Mouse (Mus musculus) v-Abl transformed pro-B cells (cell line): ENCODE measurements at regions not wholly inside any gene's neighbourhood (a gene's known extent, or its start where the extent isn't known, plus 50 kb on each side); places are given as distances from the start of the nearest gene placed in this dataset.

Source experiments
- in situ Hi-C, 2 experiments: fragments of 400-800 bp; cut with MboI; formaldehyde crosslinking; loops; one replicate each; pipeline ENCODE4 v1.15.1; 2025; ENCODE audit not compliant: unreplicated experiment in 2 of 2

DNA sequence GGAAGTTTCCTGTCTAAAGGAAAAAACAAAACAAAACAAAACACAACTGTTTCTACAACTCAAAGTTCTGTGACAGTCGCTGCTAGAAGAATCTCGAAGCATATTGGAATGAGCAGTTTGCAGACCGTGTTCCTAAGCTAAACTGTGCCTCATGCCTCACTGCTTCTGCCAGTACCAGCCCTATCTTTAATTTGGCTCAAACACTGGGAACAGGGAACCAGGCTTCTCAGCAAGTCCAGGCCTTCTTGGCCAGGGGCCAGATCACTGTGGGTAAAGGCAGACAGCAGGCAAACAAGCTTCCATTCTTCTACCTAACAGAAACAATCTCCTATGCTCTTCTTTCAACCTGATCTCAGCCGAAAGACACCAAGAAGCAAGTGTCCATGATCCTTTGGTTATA, 56.5 kb downstream of the Tmsb4x start:
- in situ Hi-C loops, result no loop called here

DNA sequence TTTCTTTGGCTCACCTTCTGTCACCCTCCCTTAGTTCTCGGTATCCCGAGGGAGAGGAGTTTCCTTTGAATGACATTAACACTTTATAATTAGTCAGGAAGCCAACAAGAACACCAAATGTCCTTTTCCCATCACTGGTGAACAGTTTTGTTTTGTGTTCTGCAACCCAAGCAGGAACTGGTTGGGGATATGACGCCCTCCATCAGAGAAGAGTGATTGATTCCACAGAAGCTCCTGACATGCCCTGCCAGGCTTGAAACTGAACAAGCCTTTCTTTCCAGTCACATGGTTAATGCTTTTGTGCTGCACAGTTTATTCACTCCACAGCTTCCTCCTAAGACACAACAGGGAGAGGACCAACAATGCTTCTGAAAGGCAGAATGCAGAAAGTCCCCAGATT, 57.8 kb downstream of the Tmsb4x start:
- in situ Hi-C loops, result no loop called here

DNA sequence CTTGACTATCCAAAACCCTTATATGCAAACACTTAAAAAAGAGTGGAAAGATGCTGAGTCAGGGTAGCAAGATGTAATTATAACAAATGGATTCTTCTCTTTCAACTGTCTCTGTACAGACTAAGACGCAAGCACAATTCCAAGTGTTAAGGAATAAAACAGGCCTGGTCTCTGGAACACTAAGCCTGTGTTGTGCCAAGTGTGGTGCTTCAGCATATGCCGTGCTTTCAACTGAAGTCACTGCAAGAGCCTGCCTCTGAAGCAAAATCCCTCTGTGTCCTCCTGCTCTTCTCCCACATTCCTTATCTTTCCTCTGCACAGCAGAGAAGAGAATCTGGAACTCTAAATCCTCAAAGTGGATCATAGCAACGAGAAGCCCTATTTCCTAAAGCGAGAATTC, 59.7 kb downstream of the Tmsb4x start:
- in situ Hi-C loops, result no loop called here

DNA sequence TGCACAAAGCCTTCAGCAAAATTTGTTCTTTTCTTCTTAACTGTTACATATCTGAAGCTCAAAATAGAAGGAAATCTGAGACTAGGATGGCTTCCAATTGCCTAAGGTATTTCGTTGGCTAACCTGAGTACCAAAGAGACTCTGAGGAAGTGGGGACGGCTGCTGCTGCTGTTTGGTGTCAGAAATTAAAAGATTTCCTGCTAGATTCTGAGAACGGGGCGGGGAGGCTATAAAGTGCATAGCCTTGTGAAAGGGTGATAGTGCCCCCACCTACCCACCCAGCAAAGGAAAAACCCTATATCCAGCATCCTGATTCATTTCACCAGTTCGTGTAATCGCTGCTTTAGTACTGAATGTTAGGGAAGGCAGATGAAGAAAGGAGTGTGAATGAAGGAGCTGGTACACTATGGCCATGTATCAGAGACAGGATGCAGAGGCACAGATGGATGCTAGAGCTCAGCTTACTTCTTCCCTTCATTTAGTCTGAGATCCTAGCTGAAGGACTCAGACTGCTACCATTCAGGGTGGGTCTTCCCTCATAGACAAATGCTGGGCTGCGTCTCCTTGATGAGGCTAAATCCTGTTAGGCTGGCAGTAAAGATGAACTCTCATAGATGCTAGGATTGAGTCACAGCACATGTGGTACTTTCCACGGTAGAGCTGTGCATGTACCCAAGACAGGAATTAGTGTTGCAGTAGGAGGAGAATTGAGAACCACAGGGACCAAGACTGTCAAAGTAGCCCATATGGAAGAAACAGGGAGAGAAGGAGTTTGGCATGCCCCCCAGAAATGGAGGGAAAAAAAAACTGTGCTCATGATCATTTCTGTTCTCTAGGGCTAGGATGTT, 62.4 kb downstream of the Tmsb4x start:
- in situ Hi-C loops, result no loop called here

DNA sequence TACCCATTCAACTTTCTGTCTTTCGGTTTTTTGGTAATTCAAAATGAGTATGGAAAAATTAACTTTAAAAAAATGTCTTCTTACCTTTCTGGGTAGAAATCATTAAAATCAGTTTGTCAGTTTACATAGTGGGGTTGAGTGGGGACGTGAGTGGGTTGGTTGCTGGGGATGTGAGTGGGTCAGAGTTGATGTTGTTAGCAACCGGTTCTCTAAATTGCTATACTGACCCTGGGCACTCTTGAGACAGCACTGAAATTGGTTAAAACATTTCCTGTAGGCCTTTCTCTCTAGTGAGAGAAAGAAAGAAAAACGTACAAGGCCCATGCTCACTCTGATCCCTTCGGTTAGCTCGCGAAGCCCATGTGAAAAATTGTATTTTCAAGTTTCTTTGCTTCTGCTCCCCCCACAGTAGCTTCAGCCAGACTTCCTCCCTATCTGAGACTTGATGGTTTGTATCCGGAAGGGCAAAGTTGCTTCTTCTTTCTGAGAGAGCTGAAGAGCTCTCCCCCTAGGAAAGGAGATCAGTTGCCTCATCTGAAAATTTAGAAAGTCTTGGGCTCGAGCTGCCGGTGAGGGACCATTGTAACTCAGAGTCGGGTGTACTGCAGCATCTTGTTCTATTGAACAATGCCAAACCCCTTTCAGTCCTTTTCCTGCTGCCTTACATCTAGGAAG, 63.5 kb downstream of the Tmsb4x start:
- in situ Hi-C loops, result no loop called here

DNA sequence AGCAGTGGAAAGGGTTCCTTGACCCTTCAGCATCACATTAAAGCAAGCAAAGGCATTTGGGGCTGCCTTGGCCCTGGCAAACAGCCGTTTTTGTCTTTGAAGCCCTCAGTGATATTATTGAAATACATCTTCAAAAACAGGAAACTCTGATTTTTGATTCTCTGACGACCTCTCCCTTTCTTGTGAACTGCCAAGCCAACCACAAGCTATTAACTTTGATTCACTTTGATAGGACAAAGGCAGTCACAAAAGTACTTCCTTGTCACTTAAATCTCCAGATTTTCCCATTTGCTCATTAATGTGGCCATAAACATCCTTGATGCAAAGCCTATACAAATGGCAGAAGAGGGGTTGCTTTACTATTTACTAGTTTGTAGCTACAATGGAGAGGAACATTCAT, 70.0 kb downstream of the Tmsb4x start:
- in situ Hi-C loops, result no loop called here

DNA sequence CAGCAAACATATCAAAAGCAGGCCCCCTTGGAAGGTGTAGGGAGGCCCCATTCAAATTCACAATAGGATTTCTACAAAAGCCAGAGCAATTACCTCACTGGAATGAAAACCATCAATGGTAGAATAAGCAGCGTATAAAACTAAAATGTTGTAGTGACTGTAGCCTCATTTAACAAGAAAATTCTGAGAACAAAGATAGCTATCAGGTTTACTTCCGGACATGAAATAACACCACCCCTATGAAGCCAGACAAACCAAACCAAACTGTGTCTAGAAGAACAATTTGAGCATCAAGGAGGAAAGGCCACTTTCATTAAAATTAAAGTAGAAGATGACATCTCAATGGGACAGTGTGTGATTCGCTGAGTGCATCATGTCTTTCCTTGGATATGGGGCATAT, 74.9 kb downstream of the Tmsb4x start:
- in situ Hi-C loops, result no loop called here

DNA sequence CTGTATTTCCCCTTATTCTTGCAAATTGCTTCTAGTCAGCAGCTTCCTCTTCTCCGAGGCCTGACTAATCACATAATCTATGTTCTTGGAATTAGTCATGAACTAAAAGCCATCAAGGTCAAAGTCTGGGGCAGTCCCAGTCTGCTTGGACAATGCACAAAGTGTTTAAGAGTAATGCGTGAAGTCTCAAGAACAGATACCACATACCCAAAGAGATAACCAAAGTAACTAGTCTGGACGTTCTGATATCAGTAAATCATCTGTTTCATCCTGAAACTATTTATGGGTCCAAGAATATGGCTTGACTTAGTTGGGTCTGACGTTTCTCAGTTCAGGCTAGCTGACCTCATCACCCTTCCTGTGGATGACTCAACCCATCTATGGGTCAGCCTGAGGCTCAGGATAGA, 76.1 kb downstream of the Tmsb4x start:
- in situ Hi-C loops, result no loop called here

DNA sequence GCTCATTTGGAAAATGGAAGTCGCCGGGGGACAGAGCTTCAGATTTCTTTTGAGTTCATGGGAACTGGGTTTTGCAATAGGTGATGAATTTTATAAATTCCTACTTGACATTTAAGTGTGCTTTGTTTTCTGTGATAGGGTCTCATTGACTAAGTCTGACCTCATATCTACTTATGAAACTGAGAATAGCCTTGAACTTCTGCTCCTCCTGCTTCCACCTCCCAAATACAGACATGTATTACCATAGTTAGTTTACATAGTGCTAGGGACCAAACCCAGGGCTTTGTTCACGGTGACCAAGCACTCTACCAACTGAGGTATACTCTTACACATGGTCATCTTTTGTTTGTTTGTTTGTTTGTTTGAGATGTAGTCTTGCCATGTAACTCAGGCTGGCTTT, 77.8 kb downstream of the Tmsb4x start:
- in situ Hi-C loops, result no loop called here

DNA sequence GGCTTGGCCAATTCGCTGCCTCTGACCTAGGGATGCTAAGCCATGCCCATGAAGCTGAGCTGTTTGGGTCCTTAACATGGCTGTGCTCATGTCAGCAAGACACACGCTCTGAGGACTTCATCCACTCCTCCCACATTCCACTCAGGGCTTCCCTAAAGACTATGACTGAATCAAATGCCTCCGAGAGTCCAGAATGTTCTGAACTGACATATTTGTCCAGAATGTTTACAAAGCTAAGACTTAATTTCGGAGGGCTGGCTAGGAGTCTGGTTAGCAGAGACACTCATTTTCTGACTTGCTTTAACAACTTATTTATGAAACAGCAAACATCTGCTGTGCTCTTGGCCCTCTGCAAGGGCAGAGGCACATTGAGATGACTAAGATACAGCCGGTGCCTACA, 78.5 kb downstream of the Tmsb4x start:
- in situ Hi-C loops, result no loop called here

DNA sequence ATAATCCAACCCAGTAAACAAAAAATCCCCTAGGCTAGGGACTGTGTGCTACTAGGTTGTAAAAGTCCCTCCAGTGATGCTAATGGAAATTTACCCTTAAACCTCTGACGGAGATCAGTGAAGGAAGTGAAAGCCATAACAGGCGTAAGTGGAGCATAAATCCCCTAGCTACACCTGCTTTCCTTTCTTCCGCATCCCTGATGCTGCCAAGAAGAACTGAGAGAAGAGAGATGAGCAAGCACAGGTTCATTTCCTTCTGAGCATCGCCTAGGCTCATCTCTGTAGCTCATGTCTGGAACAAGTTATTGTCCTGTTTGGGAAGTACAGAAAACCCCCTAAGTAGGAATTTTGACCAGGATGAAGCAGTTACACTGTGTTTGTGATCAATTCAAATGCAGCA, 89.8 kb downstream of the Tmsb4x start:
- in situ Hi-C loops, result no loop called here

DNA sequence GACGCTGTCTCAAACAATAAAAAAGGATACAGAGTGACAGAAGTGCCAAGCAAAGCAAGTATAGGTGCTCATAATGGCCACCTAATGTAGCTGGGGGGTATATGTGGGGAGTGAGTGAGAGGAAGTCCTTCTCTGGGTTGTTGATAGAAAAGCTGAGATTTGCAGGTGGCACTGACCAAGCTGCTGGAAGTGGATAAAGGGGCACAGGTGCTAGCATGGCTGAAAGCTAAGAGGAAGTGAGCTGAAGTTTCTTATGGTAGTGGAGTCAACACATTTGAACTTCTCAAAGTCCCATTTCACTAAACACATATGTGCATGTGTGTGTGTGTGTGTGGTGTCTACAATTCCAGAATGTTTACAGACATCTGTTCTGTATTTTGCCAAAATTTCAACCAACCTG, 94.0 kb downstream of the Tmsb4x start:
- in situ Hi-C loops, result no loop called here

DNA sequence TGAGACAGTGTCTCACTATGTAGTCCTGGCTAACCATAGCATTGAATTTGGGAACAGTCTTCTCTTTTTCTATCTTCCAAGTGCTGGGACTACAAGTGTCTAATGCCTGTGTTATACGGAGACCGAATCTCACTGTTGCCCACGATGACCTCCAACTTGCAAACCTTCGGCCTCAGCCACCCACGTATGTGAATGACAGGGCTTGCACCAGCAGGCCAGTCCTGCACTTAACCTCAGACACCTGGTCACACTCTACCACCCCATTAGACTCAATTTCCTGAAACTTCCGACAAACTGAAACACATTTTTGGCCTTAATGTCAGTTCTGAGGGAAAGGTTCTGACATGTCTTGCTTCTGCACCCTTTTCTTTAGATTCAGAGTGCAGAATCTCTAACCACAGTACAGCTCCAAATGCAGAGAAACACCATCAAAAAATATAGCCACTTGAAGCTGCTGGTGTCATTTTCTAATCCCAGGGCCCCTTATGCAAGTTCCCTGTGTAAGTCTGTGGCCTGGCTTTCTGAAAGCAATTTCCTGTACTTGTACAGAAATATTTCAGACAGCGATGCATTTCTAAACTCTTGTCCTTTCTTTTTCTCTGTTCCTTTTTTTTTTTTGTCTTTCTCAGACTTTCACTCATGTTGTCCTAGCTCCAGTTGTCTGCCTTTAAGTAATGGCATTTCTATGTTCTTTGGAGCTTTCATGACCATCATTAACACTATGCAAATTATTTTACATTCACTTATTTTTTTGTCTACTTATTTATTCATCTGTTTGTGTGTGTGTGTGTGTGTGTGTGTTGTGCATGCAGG, 97.8 kb downstream of the Tmsb4x start:
- in situ Hi-C loops, result no loop called here

DNA sequence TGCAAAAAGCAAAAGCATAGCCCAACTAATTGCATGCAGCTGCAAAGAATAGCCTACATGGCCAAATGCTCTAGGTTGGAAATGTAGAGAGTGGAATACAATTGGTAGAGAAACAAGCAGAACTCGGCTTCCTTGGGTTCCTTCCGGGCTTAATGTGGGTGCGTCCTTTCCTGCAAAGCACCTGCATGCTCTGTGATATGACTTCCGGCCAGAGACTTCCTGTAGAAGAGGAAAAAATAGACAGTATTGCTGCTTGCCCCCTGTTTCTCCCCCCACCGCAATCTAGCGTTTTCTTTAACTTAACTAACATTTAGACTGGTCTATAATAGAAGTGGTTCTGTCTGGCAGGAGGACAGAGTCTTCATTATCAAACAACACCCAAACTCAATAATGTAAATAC, 100.8 kb downstream of the Tmsb4x start:
- in situ Hi-C loops, result loop anchor here (5.0 to 10.0 kb wide), 3 partner anchors 91 to 446 kb away; partner anchors contain the start of gene Tmsb4x (in 2 of the 2)

DNA sequence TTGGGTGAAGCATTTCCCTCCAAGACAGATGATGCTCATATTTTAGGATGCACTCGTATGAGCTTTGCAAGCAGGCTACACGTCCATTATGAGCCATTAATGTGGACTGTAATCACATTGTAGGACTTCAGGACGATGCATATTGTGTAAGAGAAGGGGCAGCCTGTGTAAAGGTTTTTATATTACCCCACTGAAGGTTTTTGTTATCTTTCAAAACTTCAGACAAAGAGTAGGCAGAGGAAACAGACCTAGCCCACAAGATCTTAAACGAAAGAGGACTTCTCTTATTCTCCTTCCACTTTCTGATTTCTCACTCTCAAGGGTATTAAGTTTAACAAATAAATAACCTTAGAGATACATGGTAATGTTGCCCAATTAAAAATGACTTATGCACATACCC, 101.6 kb downstream of the Tmsb4x start:
- in situ Hi-C loops, result loop anchor here (5.0 to 10.0 kb wide), 3 partner anchors 90 to 445 kb away; partner anchors contain the start of gene Tmsb4x (in 2 of the 2)

DNA sequence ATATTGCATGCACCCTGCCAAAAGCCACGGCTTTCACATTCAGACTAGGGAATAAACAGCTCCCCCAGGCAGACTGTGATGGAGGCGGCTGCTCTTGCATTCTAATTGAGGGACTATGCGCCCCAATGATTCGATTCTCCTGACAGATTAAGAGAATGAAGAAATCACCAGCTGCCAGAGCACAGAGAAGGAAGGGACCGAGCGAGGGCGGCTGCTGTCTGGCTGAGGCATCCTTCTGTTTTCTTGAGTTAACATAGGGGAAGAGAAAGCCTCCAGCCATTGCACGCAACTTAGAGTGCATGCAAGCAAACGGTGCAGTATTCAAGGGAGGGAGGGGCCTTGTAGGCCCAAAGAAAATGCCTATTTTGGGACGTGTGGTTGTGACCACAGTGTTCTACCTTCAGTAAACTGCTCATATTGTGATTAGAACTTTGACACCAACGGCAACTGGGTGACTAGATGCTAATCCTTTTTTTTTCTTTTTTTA, 103.1 kb downstream of the Tmsb4x start:
- in situ Hi-C loops, result loop anchor here (5.0 to 10.0 kb wide), 3 partner anchors 89 to 444 kb away; partner anchors contain the start of gene Tmsb4x (in 2 of the 2)

DNA sequence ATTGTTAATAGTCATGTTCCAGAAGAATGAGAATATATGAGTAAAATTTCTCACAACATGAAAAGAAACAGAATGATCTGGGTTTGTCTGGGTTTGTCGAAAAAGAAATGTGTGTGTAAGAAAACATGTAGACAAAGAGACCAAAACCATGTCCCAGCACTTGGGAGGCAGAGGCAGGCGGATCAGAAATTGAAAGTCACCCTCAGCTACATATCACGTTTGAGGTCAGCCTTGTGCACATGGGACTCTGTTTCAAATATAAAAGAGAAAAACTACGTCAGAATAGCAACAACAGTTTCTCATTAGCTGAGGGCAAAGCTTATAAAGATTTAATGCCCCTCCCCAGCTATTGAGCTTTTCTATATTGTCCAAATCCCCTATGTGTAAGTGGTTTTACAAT, 103.8 kb downstream of the Tmsb4x start:
- in situ Hi-C loops, result loop anchor here (5.0 to 10.0 kb wide), 3 partner anchors 88 to 443 kb away; partner anchors contain the start of gene Tmsb4x (in 2 of the 2)

DNA sequence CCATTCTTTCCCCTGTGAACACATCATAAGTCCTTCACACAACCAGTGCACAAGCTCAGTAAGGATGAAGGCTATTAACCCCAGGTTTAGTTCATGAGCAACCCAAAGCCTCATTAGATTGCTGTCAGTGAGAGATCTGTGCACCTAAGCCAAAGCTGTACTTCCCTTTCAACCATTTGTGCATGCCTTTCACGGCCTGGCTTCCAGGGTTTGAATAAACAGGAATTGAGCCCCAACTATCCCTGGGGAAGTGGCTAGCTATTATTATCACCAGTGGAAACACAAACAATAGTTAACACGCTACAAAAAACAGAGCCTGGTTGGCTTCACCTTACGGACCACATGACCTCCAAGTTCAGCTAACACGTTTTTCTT, 104.9 kb downstream of the Tmsb4x start:
- in situ Hi-C loops, result loop anchor here (10.0 kb wide), 1 partner anchor 101 kb away; the partner anchor contains the start of gene Tmsb4x (in 2 of the 2)

DNA sequence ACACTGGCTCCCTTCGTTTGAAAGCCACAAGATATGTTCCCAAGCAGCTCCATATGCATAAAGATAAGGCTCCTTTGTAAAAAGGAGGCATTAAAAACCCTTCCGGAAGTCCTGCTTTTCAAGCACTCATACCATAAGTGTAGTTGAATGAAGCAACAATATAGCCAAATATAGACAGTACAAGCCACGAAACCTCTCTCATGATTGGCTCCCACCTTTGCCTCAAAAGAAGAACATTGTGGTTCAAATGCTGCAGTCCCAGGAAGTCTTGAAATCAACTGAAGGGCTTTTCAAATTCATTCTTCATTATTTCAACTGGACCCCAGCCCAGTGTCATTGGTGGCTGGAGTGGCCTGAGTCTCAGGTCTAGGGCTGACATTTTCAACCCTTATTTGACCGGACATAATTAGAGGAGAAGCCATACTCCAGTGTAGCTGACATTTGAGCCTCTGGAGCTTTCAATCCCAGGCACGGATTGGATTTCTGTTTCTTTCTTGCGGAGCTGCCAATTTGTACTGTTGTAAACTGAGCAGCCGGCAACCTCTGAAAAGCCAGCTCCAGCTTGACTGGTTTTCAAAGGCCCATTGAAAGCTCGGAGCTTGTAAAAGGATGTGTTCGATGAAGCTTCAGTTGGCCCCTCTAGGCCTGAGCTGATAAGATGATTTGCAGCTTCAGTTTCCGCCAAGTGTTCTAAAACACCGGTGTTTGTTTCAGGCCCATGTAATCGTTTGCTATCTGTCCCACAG, 105.4 kb downstream of the Tmsb4x start:
- in situ Hi-C loops, result loop anchor here (10.0 kb wide), 1 partner anchor 101 kb away; the partner anchor contains the start of gene Tmsb4x (in 2 of the 2)

DNA sequence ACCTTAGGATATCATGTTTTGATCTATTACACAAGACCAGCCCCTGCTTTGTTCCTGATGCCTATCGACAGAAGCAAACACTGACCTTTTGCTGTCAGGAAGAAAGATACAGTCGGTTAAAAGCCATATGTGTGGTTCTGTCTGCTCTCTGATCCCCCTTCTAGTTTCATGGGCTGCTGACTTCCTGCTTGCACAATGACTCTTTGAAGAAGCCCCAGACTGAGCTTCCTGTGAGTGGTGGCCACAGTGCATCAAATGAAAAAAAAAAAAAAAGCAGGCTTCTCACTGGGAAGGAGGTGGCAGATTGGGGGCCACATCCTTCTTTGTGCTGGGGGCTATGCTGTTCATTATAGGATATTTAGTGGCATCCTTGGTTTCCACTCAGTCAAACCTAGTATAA, 107.2 kb downstream of the Tmsb4x start:
- in situ Hi-C loops, result loop anchor here (10.0 kb wide), 1 partner anchor 103 kb away; the partner anchor contains the start of gene Tmsb4x (in 2 of the 2)
